Mouse (Mus musculus): ENCODE results near the gene Auts2. TPM values are rescaled to one million over a fixed set of nuclear protein-coding genes. Genes with fewer than 3 reads are reported as not detected.

Gene Auts2
- polyA plus RNA-seq, 1 experiment from 2014 or later = 36.0 TPM

DNA sequence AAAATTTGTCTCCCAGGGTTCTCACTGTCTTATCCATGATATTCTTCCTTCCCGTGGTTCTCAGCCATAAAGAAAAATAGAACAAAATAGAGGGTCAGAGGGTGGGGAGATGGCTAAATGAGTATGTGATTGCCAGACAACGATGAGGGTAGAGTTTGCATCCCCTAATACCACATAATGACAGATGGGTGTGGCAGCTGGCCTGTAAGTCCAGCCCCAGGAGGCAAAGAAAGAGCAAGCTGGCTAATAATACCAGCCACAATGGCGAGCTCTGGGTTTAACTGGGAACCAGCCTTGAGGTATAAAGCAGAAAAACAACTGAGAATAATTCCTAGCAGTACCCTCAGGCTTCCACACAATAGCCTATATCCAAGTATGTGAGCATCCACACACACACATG lies 1029.4 kb downstream of the Auts2 start:
- Histone ChIP-seq H3K9ac (ENCODE audit: low read length) (no peak overlapping the region), H3K36me3 (ENCODE audit: control insufficient read depth, insufficient read depth, low read length) (no peaks in the 10 kb centered on the region), H3K4me2 (no peak overlapping the region), H3K27ac (ENCODE audit: low read depth, low read length) (no peak overlapping the region), H3K4me1 (ENCODE audit: control insufficient read depth, insufficient read depth, low read length) (peaks cover 15% of the 10 kb centered on the region), H3K9me3 (ENCODE audit: control insufficient read depth, low read length) (no peaks in the 10 kb centered on the region), H3K27me3 (ENCODE audit: control insufficient read depth, insufficient read depth, low read length) (no peaks in the 10 kb centered on the region), H3K4me3 (ENCODE audit: low read depth, low read length) (no peak overlapping the region)
- DNase-seq (ENCODE audit: low spot score, missing footprints) (no peak), ATAC-seq (ENCODE audit: low FRiP score) (no peak)
- WGBS = 61% methylated on average over 3 of the region's 3 CpGs

DNA sequence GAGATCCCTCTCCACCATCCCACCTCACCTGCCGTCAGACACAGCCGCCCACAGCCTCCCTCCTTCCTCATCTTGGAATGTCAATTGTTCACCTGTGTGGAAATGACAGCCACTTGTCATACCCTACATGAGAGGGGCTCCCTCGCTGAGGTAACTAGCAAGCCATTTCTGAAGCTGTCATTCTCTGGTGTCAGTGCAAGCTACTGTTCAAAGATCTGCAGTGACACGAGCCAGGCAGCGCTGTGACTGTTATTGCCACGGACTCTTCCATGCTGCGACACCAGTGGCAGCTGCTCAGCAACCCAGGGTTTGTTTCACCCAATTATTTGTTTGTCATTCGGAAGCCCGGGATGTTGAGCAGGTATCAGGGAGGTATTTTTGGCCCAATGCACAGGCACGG lies 1030.5 kb downstream of the Auts2 start:
- DNase-seq (ENCODE audit: low spot score, missing footprints) (no peak), ATAC-seq (ENCODE audit: low FRiP score) (no peak)
- Histone ChIP-seq H3K9ac (ENCODE audit: low read length) (no peak overlapping the region), H3K27ac (ENCODE audit: low read depth, low read length) (no peak overlapping the region), H3K4me3 (ENCODE audit: low read depth, low read length) (no peak overlapping the region), H3K36me3 (ENCODE audit: control insufficient read depth, insufficient read depth, low read length) (no peaks in the 10 kb centered on the region), H3K9me3 (ENCODE audit: control insufficient read depth, low read length) (no peaks in the 10 kb centered on the region), H3K4me1 (ENCODE audit: control insufficient read depth, insufficient read depth, low read length) (peaks cover 15% of the 10 kb centered on the region), H3K27me3 (ENCODE audit: control insufficient read depth, insufficient read depth, low read length) (no peaks in the 10 kb centered on the region), H3K4me2 (no peak overlapping the region)
- WGBS = 93% methylated on average over 10 of the region's 10 CpGs

DNA sequence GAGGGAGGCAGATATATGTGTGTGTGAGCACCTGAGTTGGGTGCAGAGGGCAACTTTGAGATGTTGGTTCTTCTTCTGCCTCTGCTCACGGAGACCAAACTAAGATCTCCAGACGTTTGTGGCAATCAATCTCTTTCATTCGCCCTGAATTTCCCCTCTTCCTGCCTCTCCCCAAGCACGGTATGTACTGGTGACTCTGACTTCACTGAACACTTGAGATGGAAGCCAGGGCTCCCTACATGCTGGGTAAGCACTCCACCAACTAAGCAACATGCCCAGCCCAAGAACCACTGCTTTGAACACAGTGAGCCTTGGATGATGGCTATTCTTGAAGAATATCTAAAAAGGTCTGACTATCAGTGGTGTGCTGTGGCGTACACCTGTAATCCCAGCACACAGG lies 1032.5 kb downstream of the Auts2 start:
- no peak overlapping the region for H3K9ac ChIP-seq (ENCODE audit: low read length)
- no peak for DNase-seq (ENCODE audit: low spot score, missing footprints)
- H3K4me3 ChIP-seq (ENCODE audit: low read depth, low read length) = no peak overlapping the region
- H3K9me3 ChIP-seq (ENCODE audit: control insufficient read depth, low read length) = no peaks in the 10 kb centered on the region
- H3K4me1 ChIP-seq (ENCODE audit: control insufficient read depth, insufficient read depth, low read length) = peaks cover 3% of the 10 kb centered on the region
- no peak overlapping the region for H3K27ac ChIP-seq (ENCODE audit: low read depth, low read length)
- no peaks in the 10 kb centered on the region for H3K27me3 ChIP-seq (ENCODE audit: control insufficient read depth, insufficient read depth, low read length)
- no peak overlapping the region for H3K4me2 ChIP-seq
- no peaks in the 10 kb centered on the region for H3K36me3 ChIP-seq (ENCODE audit: control insufficient read depth, insufficient read depth, low read length)
- WGBS = 95% methylated on average over 5 of the region's 5 CpGs
- ATAC-seq (ENCODE audit: low FRiP score) = no peak

DNA sequence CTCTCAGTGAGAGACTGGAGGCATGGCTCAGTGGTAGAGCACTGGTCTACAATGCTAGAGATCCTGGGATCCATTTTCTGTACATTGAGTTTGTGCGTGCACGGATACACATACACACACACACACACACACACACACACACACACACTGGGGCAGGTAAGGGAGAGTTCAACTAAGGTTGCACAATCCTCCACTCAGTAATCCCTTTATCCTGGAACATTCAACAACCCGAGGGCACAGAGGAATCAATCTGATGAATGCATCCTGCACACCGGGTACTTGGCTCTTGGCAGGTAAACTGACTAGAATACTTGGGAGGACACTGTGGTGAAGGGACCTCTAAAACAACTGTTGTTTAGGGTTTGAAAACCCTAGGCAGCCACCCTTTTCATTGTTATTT lies 1033.8 kb downstream of the Auts2 start:
- Histone ChIP-seq H3K9me3 (ENCODE audit: control insufficient read depth, low read length) (no peaks in the 10 kb centered on the region), H3K4me1 (ENCODE audit: control insufficient read depth, insufficient read depth, low read length) (no peaks in the 10 kb centered on the region), H3K27ac (ENCODE audit: low read depth, low read length) (no peak overlapping the region), H3K36me3 (ENCODE audit: control insufficient read depth, insufficient read depth, low read length) (no peaks in the 10 kb centered on the region), H3K4me3 (ENCODE audit: low read depth, low read length) (no peak overlapping the region), H3K9ac (ENCODE audit: low read length) (no peak overlapping the region), H3K4me2 (no peak overlapping the region), H3K27me3 (ENCODE audit: control insufficient read depth, insufficient read depth, low read length) (no peaks in the 10 kb centered on the region)
- ATAC-seq (ENCODE audit: low FRiP score) (no peak), DNase-seq (ENCODE audit: low spot score, missing footprints) (no peak)
- 94% methylated on average over 4 of the region's 4 CpGs for WGBS

GRCm38 (mm10) chr5:131498865-131499264 lies 1044.3 kb downstream of the Auts2 start:
- ATAC-seq (ENCODE audit: low FRiP score) = no peak
- Histone ChIP-seq H3K4me3 (ENCODE audit: low read depth, low read length) (no peak overlapping the region), H3K27me3 (ENCODE audit: control insufficient read depth, insufficient read depth, low read length) (no peaks in the 10 kb centered on the region)

GRCm38 (mm10) chr5:131496517-131497216 lies 1046.5 kb downstream of the Auts2 start:
- Histone ChIP-seq H3K36me3 (ENCODE audit: control insufficient read depth, insufficient read depth, low read length) (no peaks in the 10 kb centered on the region), H3K4me1 (ENCODE audit: control insufficient read depth, insufficient read depth, low read length) (peaks cover 2% of the 10 kb centered on the region; the same call in 1 of the 2 replicates), H3K4me2 (no peak overlapping the region), H3K27ac (ENCODE audit: low read depth, low read length) (no peak overlapping the region), H3K9me3 (ENCODE audit: control insufficient read depth, low read length) (no peaks in the 10 kb centered on the region), H3K9ac (ENCODE audit: low read length) (no peak overlapping the region), H3K4me3 (ENCODE audit: low read depth, low read length) (no peak overlapping the region), H3K27me3 (ENCODE audit: control insufficient read depth, insufficient read depth, low read length) (no peaks in the 10 kb centered on the region)
- DNase-seq (ENCODE audit: low spot score, missing footprints) (no peak), ATAC-seq (ENCODE audit: low FRiP score) (no peak)
- 96% methylated on average over 10 of the region's 10 CpGs for WGBS

More at GRCm38 (mm10) chr5:131498865-131499264, 1044.3 kb downstream of the Auts2 start:
- H3K9ac ChIP-seq (ENCODE audit: low read length) = no peak overlapping the region
- WGBS = 94% methylated on average over 4 of the region's 4 CpGs
- DNase-seq (ENCODE audit: low spot score, missing footprints) = no peak
- H3K4me2 ChIP-seq = no peak overlapping the region
- H3K36me3 ChIP-seq (ENCODE audit: control insufficient read depth, insufficient read depth, low read length) = no peaks in the 10 kb centered on the region
- H3K4me1 ChIP-seq (ENCODE audit: control insufficient read depth, insufficient read depth, low read length) = 0 out of 2 replicates have a peak, but pooled peaks cover 1% of the 10 kb centered on the region
- no peak overlapping the region for H3K27ac ChIP-seq (ENCODE audit: low read depth, low read length)
- H3K9me3 ChIP-seq (ENCODE audit: control insufficient read depth, low read length) = no peaks in the 10 kb centered on the region

DNA sequence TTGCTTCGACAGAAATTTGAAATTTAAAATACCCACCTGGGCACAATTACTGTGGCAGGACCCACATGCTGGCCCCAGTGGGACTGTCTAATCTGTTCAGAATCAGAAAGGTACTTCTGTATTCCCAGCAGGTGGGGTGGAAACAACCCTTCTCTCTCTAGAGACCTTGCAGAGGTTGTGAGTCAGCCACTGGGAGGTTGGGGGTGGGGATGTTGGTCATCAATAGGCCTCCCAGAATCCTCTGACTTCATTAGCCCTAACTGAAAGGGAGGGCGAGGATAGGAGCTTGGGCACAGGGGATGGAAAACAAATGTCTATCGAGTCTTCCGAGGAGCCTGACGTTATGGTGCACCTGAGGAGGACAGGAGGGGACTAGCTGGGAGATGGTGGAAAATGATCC lies 1048.6 kb downstream of the Auts2 start:
- DNase-seq (ENCODE audit: low spot score, missing footprints) (no peak), ATAC-seq (ENCODE audit: low FRiP score) (no peak)
- Histone ChIP-seq H3K27me3 (ENCODE audit: control insufficient read depth, insufficient read depth, low read length) (no peaks in the 10 kb centered on the region), H3K4me2 (no peak overlapping the region), H3K27ac (ENCODE audit: low read depth, low read length) (no peak overlapping the region), H3K9me3 (ENCODE audit: control insufficient read depth, low read length) (no peaks in the 10 kb centered on the region), H3K9ac (ENCODE audit: low read length) (no peak overlapping the region), H3K36me3 (ENCODE audit: control insufficient read depth, insufficient read depth, low read length) (no peaks in the 10 kb centered on the region), H3K4me1 (ENCODE audit: control insufficient read depth, insufficient read depth, low read length) (peaks cover 2% of the 10 kb centered on the region; the same call in 1 of the 2 replicates), H3K4me3 (ENCODE audit: low read depth, low read length) (no peak overlapping the region)
- WGBS = 83% methylated on average over 5 of the region's 5 CpGs

GRCm38 (mm10) chr5:131492535-131492934 lies 1050.6 kb downstream of the Auts2 start:
- DNase-seq (ENCODE audit: low spot score, missing footprints) = no peak
- Histone ChIP-seq H3K4me2 (no peak overlapping the region), H3K4me1 (ENCODE audit: control insufficient read depth, insufficient read depth, low read length) (peaks cover 2% of the 10 kb centered on the region; the same call in 1 of the 2 replicates), H3K36me3 (ENCODE audit: control insufficient read depth, insufficient read depth, low read length) (no peaks in the 10 kb centered on the region), H3K9me3 (ENCODE audit: control insufficient read depth, low read length) (no peaks in the 10 kb centered on the region), H3K9ac (ENCODE audit: low read length) (no peak overlapping the region), H3K27ac (ENCODE audit: low read depth, low read length) (no peak overlapping the region), H3K27me3 (ENCODE audit: control insufficient read depth, insufficient read depth, low read length) (no peaks in the 10 kb centered on the region), H3K4me3 (ENCODE audit: low read depth, low read length) (no peak overlapping the region)
- no peak for ATAC-seq (ENCODE audit: low FRiP score)
- WGBS = 85% methylated on average over 8 of the region's 8 CpGs

DNA sequence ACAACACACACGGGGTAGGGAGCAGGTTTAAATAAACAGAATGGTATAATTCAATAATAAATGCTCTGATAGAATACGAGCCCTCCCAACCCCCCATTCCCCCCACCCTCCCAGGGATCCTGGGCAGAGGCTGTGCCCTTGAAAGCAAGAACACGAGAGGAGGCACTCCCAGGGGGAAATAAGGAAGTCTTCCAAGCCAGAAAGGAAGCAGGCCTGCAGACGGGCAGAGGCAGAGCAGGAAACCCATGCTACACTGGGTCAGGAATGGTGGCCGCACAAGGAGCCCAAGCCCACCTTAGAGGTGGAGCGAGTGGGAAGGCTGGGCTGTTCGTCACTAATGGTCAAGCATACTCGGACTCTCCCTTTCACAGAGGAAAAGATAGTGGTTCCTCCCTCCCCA lies 1051.3 kb downstream of the Auts2 start:
- DNase-seq (ENCODE audit: low spot score, missing footprints) = no peak
- Histone ChIP-seq H3K9ac (ENCODE audit: low read length) (no peak overlapping the region), H3K36me3 (ENCODE audit: control insufficient read depth, insufficient read depth, low read length) (no peaks in the 10 kb centered on the region), H3K4me1 (ENCODE audit: control insufficient read depth, insufficient read depth, low read length) (peaks cover 2% of the 10 kb centered on the region; the same call in 1 of the 2 replicates), H3K27ac (ENCODE audit: low read depth, low read length) (no peak overlapping the region), H3K4me3 (ENCODE audit: low read depth, low read length) (no peak overlapping the region), H3K4me2 (no peak overlapping the region), H3K27me3 (ENCODE audit: control insufficient read depth, insufficient read depth, low read length) (no peaks in the 10 kb centered on the region), H3K9me3 (ENCODE audit: control insufficient read depth, low read length) (no peaks in the 10 kb centered on the region)
- 85% methylated on average over 8 of the region's 8 CpGs for WGBS
- no peak for ATAC-seq (ENCODE audit: low FRiP score)

Measured in midbrain, embryonic 11.5 days (tissue).